Mouse (Mus musculus): ENCODE data around the gene Lman1l.

- TF ChIP-seq CTCF (IDR thresholded peaks at IDR 0.05; ENCODE audit: low read depth, low read length) (no peak), POLR2A (IDR thresholded peaks at IDR 0.05; ENCODE audit: borderline replicate concordance, low read depth, low read length) (no peak)
These were observed 17.3 kb upstream of the Lman1l start for GRCm38 (mm10) chr9:57637741-57638322.
